Mouse (Mus musculus) midbrain, postnatal 0 days (tissue): Measurements from ENCODE around the gene Higd1c. TPM values are rescaled to one million over a fixed set of nuclear protein-coding genes. Genes with fewer than 3 reads are reported as not detected.
A peak's percentile ranks its signal among the peaks of the same experiment; 100 is the strongest.
"Not testable (repeated sequence)": the region's sequence is repeated elsewhere in the genome, so short reads cannot be mapped to it uniquely, and the experiment has no call there.

Experiments used
- ATAC-seq: fragments of 200-750 bp; cut with Nextera tagmentation; 2 replicates; pipeline ENCODE4 v1.8.0; 2017; ENCODE audit warnings: moderate number of reproducible peaks, mild to moderate bottlenecking, moderate TSS enrichment, moderate library complexity; ENCODE audit not compliant: low FRiP score
- DNase-seq: peaks from one replicate; pipeline ENCODE4 v3.0.0-alpha.2; 2015; ENCODE audit warnings: low spot score
- H3K27ac ChIP-seq: fragments of 300-500 bp; sonication (generic); 2 replicates; pipeline ENCODE4 v1.5.1; 2014; ENCODE audit warnings: low read depth, mild to moderate bottlenecking, low read length, mixed read lengths
- H3K27me3 ChIP-seq: fragments of 300-500 bp; sonication (generic); 2 replicates; pipeline ENCODE4 v1.6.1; 2014; ENCODE audit warnings: low read length, control low read depth, mixed read lengths; ENCODE audit not compliant: insufficient read depth
- H3K36me3 ChIP-seq: fragments of 300-500 bp; sonication (generic); 2 replicates; pipeline ENCODE4 v1.6.1; 2014; ENCODE audit warnings: low read length, control low read depth, mixed read lengths; ENCODE audit not compliant: insufficient read depth
- H3K4me1 ChIP-seq: fragments of 300-500 bp; sonication (generic); 2 replicates; pipeline ENCODE4 v1.6.1; 2014; ENCODE audit warnings: mild to moderate bottlenecking, control low read depth, antibody characterized with exemption, low read length, mixed read lengths; ENCODE audit not compliant: insufficient read depth
- H3K4me2 ChIP-seq: fragments of 300-500 bp; sonication (generic); 2 replicates; pipeline ENCODE4 v1.6.1; 2014; ENCODE audit warnings: low read depth, mild to moderate bottlenecking, low read length, mixed read lengths; ENCODE audit not compliant: poor library complexity, severe bottlenecking
- H3K4me3 ChIP-seq: fragments of 300-500 bp; sonication (generic); 2 replicates; pipeline ENCODE4 v1.5.1; 2014; ENCODE audit warnings: low read depth, mild to moderate bottlenecking, low read length, moderate library complexity
- H3K9ac ChIP-seq: fragments of 300-500 bp; sonication (generic); replicated peaks from 2 replicates; pipeline ENCODE4 v1.6.1; 2014; ENCODE audit warnings: mild to moderate bottlenecking, low read length, moderate library complexity, mixed read lengths; ENCODE audit not compliant: poor library complexity, severe bottlenecking
- H3K9me3 ChIP-seq: fragments of 300-500 bp; sonication (generic); 2 replicates; pipeline ENCODE4 v1.6.1; 2016; ENCODE audit warnings: low read length, control low read depth
- CTCF ChIP-seq: IDR thresholded peaks from 2 replicates; pipeline ENCODE4 v1.5.1; 2016; ENCODE audit warnings: antibody characterized with exemption, mild to moderate bottlenecking
- WGBS: fragments of 180-500 bp; shearing (Covaris S2); extraction: QIAGEN DNeasy Blood & Tissue Kit; methylation state at CpG from one replicate; pipeline ENCODE4 v1.1.7; 2014; 5-methylcytosine and 5-hydroxymethylcytosine counted together
- polyA plus RNA-seq: library from polyadenylated mRNA; unstranded; fragments of >200 nt; fragmentation: Nextera tagmentation; extraction: Ambion mirVana; gene quantifications from 2 replicates; pipeline ENCODE4 v1.2.1, GENCODE M21; 2015
- total RNA-seq: library from RNA; depleted of rRNA; stranded (reverse); fragments of >200 nt; gene quantifications from 2 replicates; pipeline ENCODE4 v1.2.3, GENCODE M21; 2014

Higd1c gene
- total and polyA plus RNA-seq, 2 experiments from 2014 or later, result not detected

DNA sequence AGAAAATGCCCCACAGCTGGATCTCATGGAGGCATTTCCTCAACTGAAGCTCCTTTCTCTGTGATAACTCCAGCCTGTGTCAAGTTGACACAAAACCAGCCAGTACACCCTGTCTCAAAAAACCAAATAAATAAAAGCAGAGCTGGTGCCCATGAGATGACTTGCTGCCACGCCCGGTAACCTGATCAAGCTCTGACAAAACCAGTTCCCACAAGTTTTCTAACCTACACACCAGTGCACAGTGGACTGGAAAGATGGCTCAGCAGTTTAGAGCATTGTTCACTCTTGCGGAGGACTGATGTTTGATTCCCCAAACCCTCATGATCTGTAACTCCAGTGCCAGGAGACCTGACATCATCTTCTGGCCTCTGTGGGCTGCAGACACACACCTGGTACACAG is 39.1 kb upstream of the Higd1c start:
- ATAC-seq, result no peak
- no peak for DNase-seq
- WGBS, result 95% methylated on average over 3 of the region's 3 CpGs
- no peak for TF ChIP-seq CTCF
- H3K9ac ChIP-seq, result no peak overlapping the region
- H3K4me3 ChIP-seq, result no peak overlapping the region
- H3K4me1 ChIP-seq, result no peaks in the 10 kb centered on the region
- H3K9me3 ChIP-seq, result no peaks in the 10 kb centered on the region
- H3K27me3 ChIP-seq, result no peaks in the 10 kb centered on the region
- H3K4me2 ChIP-seq, result no peak overlapping the region
- H3K36me3 ChIP-seq, result no peaks in the 10 kb centered on the region
- no peak overlapping the region for H3K27ac ChIP-seq

DNA sequence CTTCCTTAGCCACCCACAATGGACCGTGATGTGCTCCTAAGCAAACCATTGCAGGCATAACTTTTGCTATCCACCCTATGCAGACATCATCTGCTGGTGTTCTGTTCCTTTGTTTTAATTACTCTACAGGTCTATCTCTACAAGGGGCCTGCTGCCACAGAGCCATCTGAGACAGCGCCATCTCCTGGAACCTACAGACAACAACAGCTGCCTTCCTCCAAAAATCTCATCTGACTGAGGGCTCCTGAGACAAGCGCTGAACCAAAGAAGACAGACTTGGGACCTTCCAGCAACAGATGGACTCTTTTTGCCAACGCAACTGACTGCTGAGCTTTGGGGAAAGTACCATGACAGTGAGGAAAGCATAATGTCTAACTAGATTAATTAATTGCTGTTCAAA is 36.3 kb upstream of the Higd1c start:
- H3K4me1 ChIP-seq, H3K4me2 ChIP-seq, H3K4me3 ChIP-seq, H3K27me3 ChIP-seq, DNase-seq, H3K27ac ChIP-seq, H3K9ac ChIP-seq, H3K9me3 ChIP-seq, ATAC-seq, H3K36me3 ChIP-seq: not testable (repeated sequence)
- 71% methylated on average over 3 of the region's 4 CpGs for WGBS

DNA sequence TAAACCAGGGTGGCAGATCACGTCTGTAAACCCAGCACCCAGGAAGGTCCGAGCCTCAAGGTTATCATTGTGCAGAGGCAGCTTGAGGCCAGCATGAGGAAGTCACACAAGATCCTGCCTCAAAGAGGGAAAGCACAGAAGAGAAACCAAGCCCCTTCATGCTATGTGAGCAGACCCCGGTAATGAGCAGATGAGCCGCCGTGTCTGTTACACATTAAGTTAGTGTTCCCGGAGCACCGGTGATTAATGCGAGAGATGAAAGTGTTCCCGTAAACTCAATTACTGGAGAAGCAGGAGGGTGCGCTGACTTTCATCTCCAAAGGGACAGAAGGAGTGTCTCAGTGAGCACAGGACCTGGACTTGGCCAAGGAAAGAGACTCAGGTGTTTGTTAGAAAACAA is 35.0 kb upstream of the Higd1c start:
- not testable (repeated sequence) for H3K4me3 ChIP-seq, H3K27me3 ChIP-seq, H3K9me3 ChIP-seq, DNase-seq, H3K9ac ChIP-seq, H3K36me3 ChIP-seq, ATAC-seq, H3K27ac ChIP-seq, H3K4me2 ChIP-seq, H3K4me1 ChIP-seq
- 49% methylated on average over 8 of the region's 10 CpGs for WGBS

DNA sequence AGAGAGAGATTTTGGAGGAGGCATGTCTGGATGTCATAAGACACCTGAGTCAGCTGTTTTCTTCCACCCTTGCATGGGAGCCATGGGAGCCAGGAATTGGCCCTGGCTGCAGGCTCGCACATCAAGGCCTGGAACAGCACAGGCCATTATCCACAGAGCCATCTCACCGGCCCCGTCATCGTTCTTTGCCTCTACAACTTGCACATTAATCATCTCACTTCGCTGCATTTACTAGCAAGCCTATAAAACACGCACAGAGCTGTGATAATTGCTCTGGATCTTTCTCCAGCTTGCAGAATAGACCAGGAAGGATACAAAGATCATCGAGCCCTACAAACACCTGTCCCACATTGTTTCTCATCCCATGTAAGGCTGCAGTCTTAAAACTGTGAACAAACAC is 33.6 kb upstream of the Higd1c start:
- WGBS, result 84% methylated on average over 7 of the region's 7 CpGs
- no peaks in the 10 kb centered on the region for H3K36me3 ChIP-seq
- H3K4me3 ChIP-seq, result no peak overlapping the region
- H3K27ac ChIP-seq, result no peak overlapping the region
- ATAC-seq (no peak), DNase-seq (peak; percentile 9)
- H3K9me3 ChIP-seq, result no peaks in the 10 kb centered on the region
- TF ChIP-seq CTCF, result no peak
- H3K4me1 ChIP-seq, result no peaks in the 10 kb centered on the region
- H3K27me3 ChIP-seq, result no peaks in the 10 kb centered on the region
- no peak overlapping the region for H3K4me2 ChIP-seq
- no peak overlapping the region for H3K9ac ChIP-seq

DNA sequence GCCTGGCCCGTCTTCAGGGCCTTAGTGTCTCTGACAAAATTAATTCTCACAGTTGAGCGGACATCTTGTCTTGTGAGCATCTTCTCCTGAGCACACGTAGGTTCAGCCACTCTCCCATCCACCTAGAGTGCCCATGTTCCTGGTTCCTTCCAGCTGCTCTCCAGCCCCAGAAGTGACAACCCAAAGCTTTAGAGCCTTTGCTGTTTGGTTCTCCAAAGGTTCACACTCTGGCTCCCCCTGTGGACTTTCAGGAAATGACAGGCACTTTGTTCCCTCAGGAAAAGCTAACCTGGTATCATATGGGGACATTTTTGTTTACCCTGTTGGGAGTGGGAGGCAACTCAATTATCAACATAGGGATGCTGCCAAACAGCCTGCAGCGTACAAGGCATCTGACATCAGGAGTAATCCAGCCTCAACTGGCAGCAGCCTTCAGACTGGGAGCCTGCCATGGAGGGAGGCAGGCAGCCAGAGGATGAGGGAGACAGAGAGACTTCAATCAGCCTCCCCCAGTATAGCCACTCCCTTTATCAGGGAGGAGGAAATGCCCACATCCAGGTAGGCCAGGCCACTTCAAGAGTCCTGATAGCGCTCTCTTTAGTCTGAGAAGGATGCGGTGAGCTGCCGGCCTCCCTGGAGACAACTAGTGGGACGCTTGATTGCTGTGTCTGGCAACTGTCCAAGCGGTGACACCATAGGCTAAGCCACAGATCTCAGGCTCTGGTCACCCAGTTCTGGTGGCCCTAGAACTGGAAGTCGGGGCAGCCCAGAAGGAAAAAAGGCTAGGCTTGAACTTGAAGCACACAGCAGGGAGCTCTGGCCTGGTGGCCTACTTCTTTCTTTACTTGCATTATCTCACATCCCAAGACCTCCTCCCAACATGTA is 32.0 kb upstream of the Higd1c start:
- 41% methylated on average over 2 of the region's 10 CpGs for WGBS
- H3K9me3 ChIP-seq, result not testable (repeated sequence)
- ATAC-seq, result peak; percentile 13; the same call in 1 of the 2 replicates

DNA sequence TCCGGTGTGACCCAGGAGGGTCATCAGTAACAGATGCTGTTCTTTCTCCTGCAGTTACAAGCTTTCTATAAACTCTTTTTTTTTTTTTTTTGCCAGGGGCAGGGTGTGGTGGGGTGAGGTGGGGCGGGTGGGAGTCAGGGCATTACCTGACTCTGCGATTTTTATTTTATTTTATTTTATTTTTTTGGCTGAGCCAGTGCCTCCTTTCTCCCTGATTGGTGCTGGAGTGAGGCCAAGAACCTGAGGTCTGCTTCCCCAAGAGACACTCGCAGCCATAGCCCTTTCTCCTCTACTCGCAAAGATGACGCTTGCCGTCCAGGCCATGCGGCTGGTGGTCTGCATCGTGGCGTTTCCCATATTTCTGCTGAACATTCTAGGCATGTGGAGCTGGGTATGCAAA is 29.7 kb upstream of the Higd1c start, which contains the start of gene Mettl7a3:
Gene Mettl7a3 (plus strand): TSS at position 301 of the 400 bp plus-strand sequence.
- H3K4me2 ChIP-seq, result no peak within 1 kb of the TSS
- DNase-seq (no peak), ATAC-seq (no peak)
- H3K4me1 ChIP-seq, result no peaks in the 10 kb centered on the region
- no peaks in the 10 kb centered on the region for H3K9me3 ChIP-seq
- no peak for TF ChIP-seq CTCF
- H3K36me3 ChIP-seq, result no peaks in the 10 kb centered on the region
- no peaks in the 10 kb centered on the region for H3K27me3 ChIP-seq
- H3K27ac ChIP-seq, result no peak within 1 kb of the TSS
- WGBS, result 80% methylated on average over 10 of the region's 10 CpGs
- H3K4me3 ChIP-seq, result no peak within 1 kb of the TSS
- H3K9ac ChIP-seq, result no peak within 1 kb of the TSS

More for the DNA sequence above, 32.0 kb upstream of the Higd1c start:
- not testable (repeated sequence) for H3K36me3 ChIP-seq, H3K27me3 ChIP-seq, DNase-seq, H3K4me1 ChIP-seq, H3K4me2 ChIP-seq, H3K27ac ChIP-seq, H3K9ac ChIP-seq, H3K4me3 ChIP-seq

DNA sequence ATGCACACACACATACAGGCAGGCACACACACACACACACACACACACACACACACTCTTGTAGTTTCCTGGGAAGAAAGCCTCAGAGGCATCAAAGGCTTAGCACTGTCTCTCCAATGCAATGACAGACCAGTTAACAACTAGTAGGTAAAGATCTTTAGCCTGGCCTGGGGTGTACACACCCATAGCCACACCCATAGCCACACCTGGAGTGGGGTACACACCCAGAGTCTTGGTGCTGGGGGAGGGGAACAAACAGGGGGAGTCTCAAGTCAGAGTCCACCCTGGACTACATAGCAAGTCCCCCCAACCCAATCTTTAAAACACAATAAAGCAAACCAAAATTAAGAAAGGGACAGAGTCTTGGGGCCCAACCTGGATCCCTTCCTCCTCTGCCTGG is 27.0 kb upstream of the Higd1c start:
- H3K27ac ChIP-seq, H3K4me3 ChIP-seq, ATAC-seq, H3K4me1 ChIP-seq, H3K27me3 ChIP-seq, H3K9ac ChIP-seq, H3K9me3 ChIP-seq, H3K36me3 ChIP-seq, DNase-seq, H3K4me2 ChIP-seq: not testable (repeated sequence)
